Mouse (Mus musculus) heart, postnatal 4 days (tissue): ENCODE results near the gene Fryl. TPM values are rescaled to one million over a fixed set of nuclear protein-coding genes. Genes with fewer than 3 reads are reported as not detected.
A peak's percentile ranks its signal among the peaks of the same experiment; 100 is the strongest.

Experiments
- DNase-seq: peaks from one replicate; pipeline ENCODE4 v3.0.0; 2021
- total RNA-seq, 2 experiments: library from RNA; stranded (reverse); gene quantifications; 2 replicates each; pipeline ENCODE4 v1.2.3; 2021

Fryl gene
- total RNA-seq, 2 experiments from 2014 or later = 57.0 to 57.9 TPM

DNA sequence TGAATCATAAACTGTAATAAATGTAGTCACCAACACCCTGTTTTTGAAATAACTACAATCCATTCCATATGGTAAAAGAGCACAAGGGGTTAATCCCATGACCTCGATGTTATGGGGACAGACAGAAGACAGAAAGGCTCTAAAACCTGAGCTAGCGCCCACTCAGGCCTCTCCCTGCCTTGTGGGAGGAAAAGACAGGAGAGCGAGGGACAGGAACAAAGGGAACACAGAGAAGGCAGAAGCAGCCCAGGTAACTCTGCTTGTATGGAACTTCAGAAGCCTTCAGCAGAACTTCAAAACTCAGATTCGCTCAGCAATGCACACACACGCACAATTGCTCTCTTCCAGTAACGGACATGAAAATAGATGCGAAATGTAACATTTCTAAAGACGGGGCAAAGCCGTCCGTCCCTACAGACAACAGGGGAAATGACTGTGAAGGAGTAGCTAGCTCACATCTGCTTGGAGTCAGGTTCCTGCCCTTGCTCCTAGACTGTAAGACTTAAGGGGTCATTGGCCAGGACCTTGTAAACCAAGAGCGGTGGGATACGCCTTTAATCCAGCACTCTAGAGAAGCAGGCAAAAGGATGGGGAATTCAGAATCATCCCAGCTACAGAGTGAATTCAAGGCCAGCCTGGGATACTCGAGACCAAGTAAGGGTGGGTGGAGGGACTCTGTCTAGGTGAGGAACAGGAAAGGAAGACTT is 63.4 kb downstream of the Fryl start:
- DNase-seq = no peak

DNA sequence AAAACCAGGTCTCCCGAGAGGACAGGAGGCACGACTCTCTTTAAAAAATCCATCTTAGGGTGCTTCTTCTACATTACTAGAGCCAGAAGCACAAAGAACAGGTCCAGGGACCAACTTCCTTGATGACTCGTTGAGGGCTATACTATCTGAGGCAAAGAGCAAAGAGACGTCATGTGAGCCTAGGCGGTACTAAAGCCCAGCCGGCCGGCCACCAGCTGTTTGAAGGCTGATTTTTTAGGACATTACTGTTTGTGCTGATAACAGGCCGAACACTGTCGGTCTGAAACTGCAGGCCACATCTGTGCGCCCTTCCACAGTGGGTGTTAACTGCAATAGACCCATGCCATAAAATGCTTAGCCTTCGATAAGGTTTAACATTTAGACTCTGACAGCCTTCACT is 64.7 kb downstream of the Fryl start:
- DNase-seq = peak; percentile 48

DNA sequence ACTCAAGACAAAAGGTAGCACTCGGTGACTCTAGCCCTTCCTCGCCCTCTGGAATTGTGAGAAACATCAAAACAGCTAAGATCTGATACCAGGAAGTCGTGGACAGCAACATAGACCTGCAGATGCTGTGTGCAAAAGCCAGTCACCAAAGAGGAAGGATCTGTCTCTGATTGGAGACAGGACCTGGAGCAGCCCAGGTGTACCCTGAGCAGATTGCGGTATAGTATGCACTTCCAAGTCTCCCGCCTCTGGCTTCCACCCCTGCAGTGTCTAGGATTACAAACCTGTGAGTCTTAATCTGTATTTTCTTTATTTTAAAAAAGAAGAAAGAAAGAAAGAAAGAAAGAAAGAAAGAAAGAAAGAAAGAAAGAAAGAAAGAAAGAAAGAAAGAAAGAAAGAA is 66.3 kb downstream of the Fryl start:
- DNase-seq = no peak

DNA sequence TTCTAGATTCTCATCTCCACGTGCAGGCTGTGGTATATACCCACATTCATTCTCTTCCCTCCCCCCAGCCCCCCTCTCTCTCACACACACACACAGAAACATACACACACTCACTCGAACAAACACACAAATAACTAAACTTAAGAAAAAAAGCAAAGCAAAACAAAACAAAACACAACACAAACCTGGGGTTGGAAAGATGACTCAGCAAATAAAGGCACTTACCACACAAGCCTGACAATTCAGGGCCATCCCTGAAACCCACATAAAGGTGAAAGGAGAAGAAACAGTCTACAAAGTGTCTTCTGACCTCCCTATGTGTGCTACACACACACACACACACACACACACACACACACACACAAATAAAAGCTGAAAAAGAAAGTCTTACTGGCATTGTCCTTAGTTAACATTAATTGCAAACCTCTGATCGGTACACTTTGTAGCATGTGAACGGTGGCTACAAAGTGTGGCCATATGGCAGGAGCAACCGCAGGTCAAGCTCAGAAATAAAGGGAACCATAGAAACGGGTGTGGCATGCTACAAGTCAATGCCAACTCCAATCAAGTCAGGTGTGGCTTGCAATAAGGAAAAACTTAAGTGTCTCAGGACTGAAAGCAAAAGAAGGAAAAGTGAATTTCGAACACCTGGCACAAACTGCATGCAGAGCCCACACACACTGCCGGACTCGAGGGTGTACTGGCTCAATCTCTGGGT is 66.8 kb downstream of the Fryl start:
- no peak for DNase-seq

DNA sequence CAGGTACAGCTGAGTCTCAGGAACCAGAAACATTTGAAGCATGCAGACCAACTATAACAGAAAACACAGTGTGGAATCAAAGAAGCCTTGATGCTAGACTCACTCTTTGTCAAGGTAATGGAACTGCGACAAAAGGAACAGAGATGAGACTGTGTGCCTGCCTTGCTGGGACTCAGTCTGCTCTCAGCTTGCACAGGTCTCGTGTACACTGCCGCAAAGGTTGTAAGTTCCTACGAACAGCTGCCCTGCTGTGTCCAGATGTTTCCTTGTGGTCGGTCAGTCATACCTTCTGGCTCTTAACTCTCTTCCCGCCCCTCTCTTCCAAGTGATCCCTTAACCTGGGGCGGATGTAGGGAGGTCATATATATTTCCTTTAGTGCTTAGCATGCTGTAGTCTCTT is 67.8 kb downstream of the Fryl start:
- DNase-seq = no peak

DNA sequence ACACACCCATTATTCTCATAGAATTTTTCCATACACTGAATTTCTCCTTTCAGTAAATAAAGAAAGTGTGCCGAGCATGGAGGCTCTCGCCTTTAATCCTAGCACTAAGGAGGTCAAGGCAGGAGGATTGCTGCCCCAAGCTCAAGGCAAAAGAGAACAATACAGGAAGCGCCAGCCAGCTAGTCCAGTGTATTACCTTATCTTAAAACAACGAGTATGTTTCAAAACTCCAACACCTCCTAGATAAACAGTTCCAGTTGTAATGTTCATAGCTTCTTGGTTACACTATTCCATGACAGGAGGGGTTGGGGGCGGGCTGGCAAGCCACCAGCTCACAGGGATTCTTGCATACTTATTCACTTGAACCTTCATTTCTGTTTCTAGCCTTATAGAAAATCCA is 68.3 kb downstream of the Fryl start:
- DNase-seq = no peak

DNA sequence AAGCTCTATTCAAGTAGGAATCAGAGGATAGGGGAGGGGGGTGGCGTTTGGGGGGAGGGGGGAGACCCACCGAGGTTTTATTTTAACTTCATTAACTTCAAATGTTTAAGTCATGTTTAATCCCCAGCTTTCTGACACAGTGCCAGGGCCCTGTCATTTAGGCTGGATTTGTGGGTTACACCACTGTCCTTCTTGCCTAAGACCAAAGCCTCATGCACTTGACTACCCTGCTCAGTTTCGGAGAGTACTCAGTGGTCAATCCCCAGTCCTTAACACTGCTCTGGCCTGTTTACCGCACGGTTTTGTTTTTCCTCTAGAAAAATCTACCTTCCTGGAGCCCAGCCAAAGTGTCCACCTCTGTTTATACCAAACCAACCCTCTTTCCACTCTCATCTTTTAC is 69.5 kb downstream of the Fryl start:
- no peak for DNase-seq

DNA sequence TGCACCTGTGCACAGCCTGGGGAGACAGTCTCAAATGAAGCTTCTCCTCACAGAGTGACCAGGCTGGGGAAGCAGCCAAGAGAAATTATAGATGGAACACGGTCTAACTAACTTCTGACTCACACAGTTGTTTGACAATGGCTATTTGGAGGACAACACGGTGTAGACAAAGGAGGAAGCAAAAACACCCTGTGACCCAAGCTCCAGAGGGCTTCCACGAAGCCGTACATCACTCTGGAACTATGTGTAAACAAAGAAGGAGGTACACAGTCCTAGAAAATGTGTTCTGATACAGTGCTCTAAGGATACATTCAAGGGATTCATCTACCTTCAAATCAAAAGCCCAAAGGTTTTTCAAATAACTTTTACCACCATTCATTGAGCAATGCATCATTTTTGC is 71.0 kb downstream of the Fryl start:
- DNase-seq = no peak

DNA sequence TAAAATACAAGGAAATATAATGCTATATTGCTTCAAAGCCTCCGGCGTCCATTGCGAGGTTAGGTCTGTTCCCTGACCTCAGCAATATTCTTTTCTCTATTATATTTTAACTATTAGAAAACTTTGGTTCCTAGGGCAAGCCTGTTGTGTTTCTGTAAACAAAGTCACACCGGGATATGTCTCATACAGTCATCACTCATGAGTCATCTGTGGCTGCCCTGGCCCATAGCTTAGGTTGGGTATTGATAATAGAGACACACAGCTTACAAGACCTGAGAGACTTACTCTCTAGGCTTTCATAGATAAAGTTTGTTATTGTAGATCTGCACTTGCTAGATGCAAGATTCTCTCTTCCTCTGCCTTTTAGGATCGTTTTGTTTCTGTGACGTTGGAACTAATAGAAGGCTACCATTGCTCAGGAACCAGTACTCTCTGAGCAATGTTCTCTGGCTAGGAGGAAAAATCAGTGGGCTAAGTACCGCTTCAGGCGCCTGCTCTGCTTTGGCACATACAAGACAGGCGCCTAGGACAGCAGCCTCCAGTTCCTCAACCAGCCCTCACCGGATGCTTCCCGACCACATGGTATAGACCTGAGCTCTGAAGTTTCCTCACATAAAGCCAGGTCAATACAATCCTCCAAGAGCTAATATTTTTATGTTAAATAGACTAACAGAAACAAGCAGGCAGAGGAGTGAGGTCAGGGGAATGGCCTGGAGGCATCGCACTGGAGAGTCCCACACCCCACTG is 73.5 kb downstream of the Fryl start:
- DNase-seq = no peak

DNA sequence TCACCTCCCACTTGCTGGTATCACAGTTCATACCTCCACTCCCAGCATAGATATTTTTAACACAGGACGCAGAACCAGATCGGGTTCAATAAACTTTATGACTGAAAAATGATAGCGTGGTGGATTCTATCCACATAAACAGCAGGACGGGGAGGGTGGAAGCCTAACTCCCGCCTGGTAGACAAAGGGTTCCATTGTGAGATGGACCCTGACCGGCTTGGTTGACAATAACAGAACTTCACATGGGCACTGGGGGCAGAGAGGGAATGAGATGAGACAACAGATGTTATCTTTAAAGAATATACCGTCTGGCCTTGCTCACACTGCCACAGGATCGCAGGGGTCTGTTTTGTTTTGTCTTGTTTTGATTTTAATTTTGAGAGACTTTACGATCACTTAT is 74.2 kb downstream of the Fryl start:
- DNase-seq = no peak

DNA sequence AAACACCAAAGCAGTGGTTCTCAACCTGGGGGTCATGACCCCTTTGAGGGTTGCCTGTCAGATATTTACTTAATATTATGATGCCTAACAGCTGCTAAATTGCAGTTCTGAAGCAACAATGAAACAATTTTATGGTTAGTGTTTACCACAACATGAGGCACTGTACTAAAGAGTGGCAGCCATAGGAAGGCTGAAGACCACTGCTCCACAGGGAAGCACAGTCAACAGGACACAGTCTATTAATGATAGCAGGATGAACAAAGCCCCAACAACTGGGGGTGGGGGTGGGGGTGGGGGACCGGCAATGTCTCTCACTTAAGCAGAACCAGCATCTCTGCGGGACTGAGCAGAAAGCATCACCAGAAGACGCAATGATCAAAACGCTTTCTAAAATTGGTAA is 80.1 kb downstream of the Fryl start:
- no peak for DNase-seq

DNA sequence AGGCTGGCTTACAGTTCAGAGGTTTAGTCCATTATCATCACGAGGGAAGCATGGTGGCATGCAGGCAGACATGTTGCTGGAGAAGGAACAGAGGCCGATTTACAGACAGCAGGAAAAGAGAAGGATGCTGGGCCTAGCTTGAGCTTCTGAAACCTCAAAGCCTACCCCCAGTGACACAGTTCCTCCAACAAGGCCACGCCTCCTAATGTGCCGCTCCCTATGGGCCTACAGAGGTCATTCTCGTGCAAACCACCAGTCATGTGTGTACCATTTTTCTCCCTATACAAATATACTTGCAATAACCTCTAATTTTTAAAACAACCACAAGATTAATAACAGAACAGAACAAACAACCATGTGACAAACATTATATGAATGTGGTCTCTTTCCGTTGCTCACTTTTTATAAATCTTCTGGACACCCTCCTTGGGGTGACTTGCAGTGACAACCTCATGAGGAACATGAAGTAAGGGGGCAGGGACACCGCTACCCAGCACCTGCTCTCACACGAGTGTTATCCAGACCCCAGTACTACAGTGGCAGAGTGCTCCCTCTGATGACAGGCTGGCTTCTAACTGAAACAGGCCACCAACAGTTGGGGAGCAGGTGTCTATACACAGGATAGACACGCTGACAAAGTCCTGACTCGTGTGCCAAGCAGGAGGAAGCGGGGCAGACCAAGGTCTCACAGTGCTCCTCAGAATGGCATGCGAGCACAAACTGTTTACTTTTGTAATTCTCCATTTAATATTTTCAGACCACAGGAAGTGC is 80.9 kb downstream of the Fryl start:
- DNase-seq = no peak

DNA sequence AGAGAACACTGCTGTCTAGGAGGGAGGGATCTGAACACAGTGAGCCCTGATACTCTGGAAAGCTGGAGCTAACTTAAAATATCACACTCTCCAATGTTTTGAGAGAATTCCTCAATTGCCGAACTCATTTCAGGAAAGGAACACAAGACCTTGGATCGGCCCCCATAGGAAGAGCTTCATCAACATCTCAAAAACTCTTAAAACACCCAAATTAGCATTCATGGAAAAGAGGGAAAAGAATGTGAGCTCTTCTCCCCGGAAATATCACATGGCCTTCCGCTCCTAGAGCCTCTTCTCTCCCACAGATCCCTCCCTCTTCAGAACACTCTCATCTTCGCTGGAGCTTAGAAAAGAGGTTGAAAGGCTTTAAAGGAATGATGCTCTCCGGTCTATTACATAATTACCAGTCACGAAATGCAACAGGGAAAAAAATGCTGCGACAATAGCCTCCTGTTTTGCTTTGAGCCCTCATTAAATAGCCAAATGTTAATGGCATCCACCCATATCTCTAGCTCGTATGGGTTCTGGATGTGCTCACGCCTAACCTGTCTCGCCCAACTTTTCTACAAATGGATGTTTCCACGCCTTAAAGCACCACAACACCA is 84.4 kb downstream of the Fryl start:
- DNase-seq = no peak

DNA sequence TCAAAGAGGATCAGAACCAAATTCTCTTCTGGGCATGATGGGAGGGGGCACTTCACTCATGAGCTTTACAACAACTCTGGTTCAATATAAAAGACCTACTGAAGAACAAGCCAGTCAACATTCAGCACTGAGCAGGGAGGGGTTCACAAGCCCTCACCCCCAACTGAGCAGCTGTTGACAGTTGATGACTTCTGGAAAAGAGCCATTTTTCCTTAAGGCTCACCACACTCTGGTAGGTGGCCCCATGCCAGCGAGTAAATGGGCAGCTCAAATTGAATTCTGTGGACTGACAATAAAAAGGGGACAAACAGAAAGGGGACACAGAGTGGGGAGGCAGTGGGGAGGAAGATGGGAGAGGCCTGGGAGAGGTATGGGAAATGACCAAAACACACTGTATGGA is 85.2 kb downstream of the Fryl start:
- no peak for DNase-seq

DNA sequence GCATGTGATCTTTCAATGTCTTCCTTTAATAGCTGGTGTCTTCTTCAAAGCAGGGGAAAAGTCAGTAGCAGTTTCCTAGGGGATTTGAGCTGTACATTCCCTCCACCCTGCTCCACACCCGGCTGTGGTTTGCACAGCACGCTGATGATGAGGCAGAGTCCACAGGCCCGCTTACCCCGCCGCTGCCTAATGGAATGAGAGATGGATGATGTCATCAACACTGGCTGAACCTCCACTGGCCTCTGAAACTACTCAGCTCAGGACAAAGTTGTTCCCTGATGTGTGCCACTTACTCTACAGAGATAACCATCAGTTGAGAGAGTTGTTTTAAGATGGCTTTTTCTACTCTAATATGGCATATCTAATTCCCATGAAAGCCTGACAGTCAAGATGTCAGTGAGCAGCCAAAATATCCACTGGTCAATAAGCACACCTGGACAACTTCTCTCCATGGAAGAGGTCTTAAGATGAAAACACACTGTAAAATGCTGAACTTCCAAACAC is 87.6 kb downstream of the Fryl start:
- DNase-seq = peak; percentile 36

DNA sequence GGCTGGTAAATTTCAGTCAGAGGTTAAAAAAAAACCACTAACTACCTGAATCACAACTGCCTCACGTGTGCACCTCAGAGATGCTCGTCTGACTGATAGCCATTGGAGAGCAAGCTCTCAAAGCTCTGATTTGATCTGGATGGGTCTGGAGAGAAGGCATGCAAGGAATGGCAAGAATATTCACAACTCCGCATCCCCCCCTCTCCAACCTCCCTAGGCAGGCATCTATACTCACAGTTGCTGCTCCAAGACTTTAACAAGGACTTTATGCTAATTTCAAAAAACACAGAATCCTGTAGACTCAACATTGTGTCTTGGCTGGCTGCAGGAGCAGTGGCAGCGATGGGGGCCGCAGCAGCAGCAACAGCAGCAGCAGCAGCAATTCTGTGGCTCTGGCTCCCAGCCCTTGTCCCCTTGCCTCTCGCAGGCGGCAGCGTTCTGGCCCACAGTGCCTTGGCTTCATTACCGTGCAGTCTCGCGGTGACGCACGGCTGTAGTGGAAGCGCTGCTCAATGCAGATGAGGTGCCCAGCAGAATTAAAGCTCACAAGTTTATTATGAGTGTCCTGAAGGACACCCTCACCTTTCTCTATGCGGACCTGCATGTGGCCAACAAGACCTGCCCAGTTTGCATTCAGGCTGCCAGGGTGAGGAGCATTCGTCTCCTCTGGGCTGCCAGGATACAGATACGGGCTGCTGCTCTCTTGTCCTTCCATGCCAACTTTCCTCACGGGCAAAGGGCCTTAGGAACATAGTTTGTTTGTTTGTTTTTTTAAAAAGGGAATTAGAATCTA is 88.2 kb downstream of the Fryl start:
- peak; percentile 50 for DNase-seq

DNA sequence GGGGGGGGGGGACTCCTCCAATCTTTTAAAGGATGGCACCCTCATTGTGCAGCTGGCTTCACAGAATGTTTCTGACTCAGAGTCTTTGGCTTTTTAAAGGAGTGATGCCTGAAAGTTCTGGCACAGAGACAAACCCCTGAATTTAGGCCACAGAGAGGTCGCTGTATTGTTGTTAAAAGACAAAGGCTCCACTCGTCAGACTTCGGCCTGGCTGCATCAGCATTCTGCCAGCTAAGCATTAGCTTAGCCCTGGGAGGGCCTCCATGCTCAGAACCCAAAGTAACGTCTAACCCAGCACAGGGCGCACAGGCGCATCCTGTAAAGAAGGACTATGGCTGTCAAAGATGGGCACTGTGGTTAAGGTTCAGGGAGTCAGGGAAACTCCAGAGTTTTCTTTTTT is 92.4 kb downstream of the Fryl start:
- no peak for DNase-seq

DNA sequence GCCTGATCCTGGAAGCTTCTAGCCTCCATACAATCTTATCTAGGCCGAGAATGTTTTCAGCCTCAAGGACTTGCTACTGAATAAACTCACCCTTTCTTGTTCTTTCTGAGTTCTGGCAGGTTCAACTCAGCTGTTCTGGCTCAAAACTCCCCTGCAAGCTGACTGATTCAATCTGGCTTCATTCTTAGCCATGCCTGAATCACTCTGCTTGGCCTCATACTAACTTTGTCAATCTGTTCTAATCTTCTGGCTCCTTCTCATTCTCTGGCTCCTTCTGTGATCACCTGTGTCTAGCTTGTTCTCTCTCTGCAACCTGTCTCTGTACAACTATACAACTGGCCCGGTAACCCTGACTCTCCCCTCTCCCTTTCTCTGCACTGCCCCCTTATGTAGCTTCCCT is 93.9 kb downstream of the Fryl start:
- DNase-seq = no peak

DNA sequence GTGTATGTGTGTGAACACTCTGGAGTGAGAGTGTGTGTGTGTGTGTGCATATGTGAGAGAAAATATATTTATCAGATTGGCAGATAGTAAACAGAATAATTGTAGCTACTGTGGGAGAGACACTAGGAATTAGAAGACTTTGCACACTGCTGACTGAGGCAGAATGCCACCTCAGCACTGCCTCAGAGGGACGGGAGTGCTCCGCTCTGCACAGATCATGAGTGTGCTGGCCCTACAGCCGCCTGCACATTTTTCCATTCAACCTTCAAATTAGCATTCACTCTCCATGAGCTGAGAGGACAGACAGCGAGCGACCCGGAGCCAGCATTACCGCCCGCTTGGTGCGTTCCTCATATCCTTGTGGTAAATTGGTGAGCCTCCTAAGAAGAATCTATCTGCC is 96.0 kb downstream of the Fryl start:
- DNase-seq = no peak

DNA sequence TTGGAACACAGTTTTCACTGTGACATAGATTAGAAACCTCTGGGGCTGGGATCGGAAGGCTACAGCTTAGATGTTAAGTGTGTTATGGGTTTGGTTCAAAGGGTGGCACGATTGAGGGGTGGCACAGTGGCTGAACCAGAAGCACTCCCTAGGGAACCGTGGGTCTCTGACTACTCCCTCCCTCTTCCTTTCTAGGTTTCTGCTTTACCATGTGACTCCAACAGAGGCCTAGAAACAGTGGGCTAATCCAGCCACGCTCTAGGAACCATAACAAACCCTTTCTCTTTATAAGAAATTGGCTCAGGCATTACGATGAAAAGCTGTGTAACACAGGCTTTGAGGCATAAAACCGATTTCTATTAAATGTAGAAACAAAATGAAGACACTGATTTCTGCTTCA is 98.9 kb downstream of the Fryl start:
- DNase-seq = no peak

DNA sequence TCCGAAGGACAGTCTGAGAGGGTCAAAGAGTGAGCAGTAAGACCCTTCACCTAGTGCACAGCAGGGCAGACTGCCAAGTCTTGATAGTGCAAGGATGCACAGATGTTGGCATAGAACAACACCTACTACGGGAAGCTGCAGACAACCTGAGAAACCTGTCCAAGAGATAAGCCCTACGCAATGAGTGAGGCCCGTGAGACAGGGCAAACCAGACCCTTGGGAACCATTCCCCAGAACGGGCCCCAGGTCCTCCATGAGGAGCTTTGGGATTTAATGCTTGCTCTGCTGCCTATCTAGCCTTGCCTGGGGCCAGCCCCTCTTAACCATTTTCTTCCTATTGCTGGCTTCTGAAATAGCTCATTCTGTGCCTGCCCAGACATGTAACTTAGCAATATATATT is 99.4 kb downstream of the Fryl start:
- no peak for DNase-seq
